Mouse (Mus musculus) spleen, adult 12 weeks (tissue): ENCODE results near the gene Lca5l.

Experiments
- DNase-seq: peaks from one replicate; pipeline ENCODE4 v3.0.0; 2022; ENCODE audit warnings: low spot score

Gene Lca5l

GRCm38 (mm10) chr16:96112769-96113168 is 79.3 kb downstream of the Lca5l start:
- no peak for DNase-seq

- DNase-seq: no peak
Observed at GRCm38 (mm10) chr16:96110655-96111345, 81.3 kb downstream of the Lca5l start.

GRCm38 (mm10) chr16:96109673-96110072 is 82.4 kb downstream of the Lca5l start:
- DNase-seq: no peak
